Mouse (Mus musculus) embryo, embryonic 10.5 days (tissue): ENCODE results near the gene Pih1d2.
"Not testable (repeated sequence)": the region's sequence is repeated elsewhere in the genome, so short reads cannot be mapped to it uniquely, and the experiment has no call there.

Source experiments
- DNase-seq: peaks from one replicate; pipeline ENCODE4 v3.0.0-alpha.2; 2015; ENCODE audit warnings: low spot score

Pih1d2 gene

DNA sequence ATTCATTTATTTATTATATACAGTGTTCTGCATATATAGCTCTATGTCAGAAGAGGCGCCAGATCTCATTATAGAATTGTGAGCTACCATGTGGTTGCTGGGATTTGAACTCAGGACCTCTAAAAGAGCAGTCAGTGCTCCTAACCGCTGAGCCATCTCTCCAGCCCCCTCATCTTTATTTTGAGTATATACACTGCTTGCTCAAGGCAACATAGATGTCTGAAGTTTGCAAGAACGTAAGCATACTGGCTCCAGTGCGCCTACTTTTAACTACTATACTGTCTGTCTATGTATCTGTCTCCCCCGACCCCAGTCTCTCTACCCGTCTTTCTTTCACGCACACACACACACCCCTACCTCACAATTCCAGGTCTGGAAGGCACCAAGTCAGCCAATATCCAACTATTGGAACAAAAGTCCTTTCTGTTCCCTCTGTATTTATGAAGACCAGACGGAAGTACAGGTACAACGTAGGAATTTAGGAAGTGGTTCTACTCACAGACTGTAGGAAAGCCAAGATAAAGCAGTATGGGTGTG lies 741 bp downstream of the Pih1d2 start:
- no peak for DNase-seq

DNA sequence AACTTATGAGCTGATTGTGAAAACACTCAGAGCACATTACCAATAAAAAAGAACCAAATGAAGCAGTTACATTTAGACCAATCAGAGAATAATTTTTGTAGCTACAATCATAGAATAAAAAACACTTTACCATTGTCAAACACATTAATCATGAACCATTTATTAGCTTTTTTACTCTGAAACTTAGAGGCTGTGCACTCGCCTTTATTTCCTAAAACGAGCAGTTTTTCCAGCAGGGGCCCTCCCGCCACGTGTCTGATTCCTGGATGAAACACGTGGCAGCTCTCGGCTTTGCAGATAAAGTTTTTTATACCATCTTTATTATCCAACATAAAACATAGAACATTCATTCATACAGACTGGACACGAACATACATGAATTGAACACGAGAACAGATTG lies 13.8 kb downstream of the Pih1d2 start:
- not testable (repeated sequence) for DNase-seq

DNA sequence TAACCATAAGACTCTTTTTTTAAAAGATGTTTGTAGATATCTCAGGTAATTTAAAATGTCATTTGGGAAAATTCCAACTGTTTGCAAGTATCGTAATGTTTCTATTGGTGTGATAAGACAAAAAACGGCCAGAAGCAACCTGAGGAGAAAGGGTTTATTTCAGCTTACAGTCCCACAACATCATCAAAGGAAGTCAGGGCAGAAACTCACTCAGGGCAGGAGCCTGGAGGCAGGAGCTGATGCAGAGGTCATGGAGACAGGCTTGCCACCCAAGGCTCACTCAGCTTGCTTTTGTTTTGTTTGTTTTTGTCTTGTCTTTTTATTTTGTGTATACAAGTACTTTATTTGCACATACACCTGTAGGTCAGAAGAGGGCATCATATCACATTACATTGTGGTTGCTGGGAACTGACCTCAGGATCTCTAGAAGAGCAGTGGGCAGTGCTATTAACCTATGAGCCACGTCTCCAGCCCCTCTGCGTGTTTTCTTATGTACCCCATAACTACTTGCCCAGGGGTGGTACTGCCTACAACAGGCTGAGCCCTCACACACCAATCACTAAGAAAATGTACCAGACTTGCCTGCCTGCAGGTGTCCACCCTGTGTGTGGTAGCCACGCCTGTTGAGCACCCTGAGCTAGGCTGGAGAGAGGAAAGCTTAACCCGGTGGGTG lies 15.0 kb downstream of the Pih1d2 start:
- no peak for DNase-seq

DNA sequence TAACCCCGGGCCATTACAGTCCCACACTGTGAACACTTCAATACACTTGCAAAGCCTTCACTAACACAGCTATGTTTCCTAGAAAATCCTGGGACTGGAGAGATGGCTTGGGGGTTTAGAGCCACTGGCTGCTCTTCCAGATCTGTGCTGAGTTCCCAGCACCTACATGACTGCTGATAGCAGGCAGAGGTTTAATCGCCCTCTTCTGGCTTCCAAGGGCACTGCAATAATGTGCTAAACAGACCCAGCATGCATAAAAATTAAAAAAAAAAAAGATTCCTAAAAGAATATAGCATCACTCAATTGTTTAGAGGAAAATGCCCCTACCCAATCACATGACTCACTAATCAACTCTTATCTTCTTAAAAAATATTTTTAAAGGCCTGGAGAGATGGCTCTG lies 15.9 kb downstream of the Pih1d2 start:
- DNase-seq, result peak; percentile 38

DNA sequence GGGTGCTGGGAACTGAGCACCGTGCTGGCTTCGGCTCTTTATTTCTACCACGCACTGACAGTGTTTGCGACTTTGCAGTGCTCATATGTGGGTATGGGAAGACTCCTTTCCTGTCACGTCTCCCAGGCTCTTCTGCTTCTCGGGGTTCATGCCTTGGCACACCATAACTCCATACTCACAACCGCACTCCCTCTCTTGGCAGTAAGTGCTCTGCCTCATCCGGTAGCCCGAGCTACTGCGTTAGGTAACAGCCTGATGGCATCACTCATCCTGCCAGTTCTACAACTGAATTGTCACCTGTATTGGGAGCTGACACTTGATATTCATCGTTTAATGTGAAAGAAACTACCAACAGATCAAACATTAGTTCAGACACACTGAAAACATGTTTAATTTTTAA lies 17.1 kb downstream of the Pih1d2 start:
- DNase-seq, result no peak

DNA sequence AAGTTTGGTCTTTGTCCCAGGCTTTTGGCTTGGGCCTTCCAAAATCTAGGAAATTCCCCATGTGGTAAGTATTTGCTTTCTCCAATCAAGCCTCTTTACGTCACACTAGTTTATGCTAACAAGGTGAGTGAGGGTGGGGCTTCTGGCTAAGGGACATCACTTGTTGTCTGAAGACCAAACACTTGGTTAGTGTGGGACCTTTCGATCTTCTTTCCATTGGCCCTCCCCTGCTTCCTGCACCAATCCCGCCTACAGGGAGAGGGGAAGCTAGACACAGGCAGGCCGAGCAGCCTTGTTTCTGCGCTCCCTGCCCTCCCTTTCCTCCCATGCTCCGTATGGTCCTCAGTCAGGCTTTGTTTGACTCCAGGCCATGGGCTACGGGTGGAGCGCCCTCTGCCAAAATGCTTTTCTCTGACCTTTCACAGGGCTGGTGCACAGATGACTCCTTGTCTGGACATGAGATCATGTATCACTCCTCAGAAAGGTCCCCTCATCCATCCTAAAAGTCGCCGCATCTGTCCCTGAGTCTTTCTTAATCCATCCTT lies 29.8 kb downstream of the Pih1d2 start:
- no peak for DNase-seq

DNA sequence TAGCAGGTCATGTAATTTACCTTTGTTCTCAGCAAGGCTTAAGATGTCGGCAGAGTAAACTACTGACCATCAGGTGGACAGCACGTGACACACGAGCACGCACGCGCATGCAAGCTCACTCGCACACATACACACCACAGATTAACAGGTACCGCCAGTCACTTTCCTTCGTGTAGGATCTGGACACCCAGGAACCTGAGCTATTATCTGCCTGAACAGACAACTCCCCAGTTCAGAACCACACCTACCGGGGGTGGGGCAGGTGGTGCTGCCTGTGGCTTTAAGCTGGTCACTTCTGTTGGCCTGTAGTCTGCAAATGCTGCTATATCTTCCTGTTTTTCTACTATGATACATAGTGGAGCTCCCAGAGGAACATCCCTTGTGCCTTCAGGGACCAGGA lies 33.4 kb downstream of the Pih1d2 start:
- DNase-seq, result no peak

DNA sequence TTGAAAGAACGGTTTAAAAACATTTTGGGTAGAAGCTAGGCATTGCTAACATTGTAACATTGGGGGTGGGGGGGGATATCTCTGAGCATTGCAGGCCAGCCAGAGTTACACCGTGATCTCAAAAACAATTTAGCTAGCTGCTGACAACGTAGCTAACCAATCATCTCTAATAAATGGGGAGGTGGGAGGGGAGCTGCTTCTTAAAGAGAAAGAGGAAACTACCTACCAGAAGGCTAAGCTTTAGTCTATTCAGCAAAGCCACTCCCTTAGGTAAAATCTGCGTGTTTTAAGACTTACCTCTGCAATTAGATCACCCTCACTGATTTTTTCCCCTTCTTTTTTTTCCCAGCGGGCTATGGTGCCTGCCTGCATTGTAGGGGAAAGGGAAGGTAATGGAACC lies 41.3 kb downstream of the Pih1d2 start:
- DNase-seq, result peak; percentile 7

DNA sequence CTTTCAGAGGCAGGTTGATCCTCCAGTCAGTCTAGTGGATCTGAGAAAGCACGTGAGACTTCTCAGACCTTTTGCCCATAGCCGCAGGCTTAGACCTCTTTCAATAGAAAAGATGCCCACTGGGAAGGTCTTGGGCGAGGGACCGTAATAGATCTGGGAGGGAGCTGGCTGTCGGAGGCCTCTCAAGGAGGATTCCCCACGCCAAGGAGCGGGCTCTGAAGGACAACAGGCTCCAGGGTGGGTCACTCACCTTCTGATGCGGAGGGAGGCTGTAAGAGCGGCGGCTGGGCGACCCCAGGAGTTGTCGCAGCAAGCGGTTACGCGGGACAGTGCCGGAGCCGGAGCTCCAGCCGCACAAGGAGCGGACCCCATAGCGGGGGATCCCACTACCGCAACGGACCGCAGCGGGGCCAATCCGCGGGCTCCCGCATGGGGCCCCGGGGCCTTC lies 41.8 kb downstream of the Pih1d2 start:
- DNase-seq, result peak; percentile 47

DNA sequence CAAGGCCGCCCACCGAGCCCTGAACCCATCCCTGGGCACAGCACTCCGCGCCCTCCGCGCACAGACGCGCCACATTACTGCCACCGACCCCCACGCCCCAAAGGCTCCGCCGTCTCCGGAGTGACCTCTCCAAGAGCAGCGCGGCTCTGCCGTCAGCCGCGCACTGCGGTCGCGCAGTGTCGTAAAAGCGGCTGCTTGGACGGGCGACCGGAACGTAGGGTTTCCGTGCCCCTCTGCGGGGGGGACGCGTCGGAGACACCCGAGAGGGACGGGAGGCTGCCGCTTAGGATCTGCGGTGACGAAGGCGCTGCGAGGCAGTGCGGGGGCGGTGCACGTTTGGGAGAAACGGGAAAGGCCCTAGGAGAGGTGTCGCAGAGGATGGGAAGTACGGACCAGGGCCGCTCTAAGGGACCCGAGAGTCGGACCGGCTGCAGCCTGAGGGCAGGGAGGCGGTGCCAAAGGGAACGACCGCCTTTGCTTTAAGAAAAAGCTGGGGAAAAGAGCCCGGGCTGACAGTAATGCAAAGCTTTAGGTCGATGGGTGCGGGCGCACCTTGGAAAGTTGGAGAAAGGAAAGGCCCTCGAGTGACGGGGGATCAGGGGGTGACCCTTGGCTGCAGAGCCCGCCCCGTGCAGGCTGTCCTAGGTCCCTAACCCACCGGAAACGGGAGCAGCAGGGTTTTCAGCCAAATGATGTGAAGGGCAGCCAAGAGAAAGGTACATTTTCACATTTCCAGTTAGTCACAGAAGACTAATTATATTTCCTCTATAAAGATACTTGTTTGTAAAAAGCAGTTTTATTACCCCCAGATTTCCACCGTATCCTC lies 42.5 kb downstream of the Pih1d2 start, which contains the start of gene Dlat:
TSS of gene Dlat (minus strand) at position 389 of the 826 bp plus-strand sequence.
- peak; percentile 92 for DNase-seq

DNA sequence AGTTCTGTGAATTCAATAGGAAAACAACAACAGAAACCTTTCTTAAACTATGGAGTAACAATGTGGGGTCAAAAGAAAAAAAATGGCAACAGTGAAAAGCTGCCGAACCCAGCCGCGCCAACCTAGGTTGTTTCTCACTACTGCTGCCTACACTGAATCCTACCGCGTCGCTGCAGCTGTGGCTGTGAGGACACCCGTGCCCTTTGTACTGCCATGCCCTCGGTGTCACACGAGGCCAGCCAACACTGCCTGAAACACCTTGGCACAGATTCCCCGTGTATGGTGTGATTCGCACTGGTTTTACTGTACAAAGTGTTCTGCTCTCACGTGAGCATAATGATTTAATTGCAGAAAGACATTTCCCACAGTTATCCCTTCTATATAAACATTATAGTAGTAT lies 43.3 kb downstream of the Pih1d2 start:
- peak; percentile 47 for DNase-seq

DNA sequence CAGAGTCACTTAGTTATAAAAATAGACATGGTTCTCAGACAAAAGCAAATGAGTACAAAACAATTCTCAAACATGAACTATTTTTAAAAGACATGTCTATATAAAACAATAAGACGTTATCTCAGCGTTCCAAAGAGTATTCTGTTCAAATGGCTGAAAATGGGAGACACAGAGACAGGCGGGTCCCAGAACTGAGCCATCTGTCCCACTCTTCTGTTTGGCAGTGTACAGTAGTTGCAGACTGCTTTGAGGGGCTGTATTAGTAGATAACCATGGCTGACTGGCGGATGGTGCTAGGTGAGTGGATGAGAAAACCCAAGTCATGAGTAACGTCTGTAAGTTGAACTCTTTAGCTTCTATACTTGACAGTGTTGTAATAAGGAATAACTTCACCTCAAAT lies 47.7 kb downstream of the Pih1d2 start:
- no peak for DNase-seq

DNA sequence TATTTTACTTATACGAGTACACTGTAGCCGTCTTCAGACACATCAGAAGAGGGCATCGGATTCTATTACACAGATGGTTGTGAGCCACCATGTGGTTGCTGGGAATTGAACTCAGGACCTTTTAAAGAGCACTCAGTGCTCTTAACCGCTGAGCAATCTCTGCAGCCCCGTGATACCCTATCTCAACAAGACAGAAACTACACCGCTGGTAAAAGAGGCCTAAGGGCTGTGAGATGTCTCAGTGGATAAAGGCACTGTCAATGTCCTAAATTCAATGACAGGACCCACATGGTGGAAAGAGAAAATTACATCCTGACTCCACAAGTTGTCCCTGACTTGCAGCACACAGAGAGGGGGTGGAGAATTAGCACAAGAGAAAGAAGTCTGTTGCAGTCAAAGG lies 49.3 kb downstream of the Pih1d2 start:
- DNase-seq, result no peak

DNA sequence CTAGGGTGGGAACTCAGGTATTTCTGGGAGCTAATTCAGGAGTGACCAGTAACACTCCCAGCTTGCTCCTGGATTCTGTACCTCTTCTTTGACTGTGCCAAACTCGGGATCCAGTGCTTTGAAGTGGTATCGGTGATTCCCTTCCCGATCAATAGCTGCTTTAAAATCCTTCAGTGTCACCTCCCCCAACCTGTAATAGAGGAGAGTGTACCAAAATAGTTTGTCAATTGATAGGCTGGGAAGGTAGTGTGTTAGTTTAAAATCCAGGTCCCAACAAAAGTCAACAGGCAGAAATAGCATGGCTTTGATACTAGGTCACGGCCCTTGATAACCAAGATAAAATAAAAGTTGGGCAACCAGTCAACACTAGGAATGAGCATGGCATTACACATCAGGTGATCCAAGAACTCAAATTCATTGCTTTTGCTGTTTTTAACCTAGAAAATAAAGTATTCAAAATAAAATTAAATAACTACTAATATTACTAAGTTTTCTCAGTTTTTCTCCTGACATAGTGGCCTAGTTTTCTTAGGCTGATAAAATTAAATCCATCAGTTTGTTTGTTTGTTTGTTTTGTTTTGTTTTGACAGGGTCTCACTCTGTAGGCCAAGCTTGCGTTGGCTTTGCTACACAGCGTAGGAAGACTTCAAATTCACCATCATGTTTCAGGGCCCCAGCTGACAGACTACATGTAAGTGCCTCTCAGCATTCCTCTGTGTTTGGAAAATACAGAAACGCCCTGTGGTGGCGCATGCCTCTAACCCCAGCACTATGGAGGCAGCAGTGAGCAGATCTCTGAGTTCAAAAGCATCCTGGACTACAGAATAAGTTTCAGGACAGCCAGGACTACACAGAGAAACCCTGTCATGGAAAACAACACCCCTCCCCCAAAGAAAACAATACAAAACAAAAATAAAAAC lies 50.7 kb downstream of the Pih1d2 start:
- DNase-seq, result no peak

DNA sequence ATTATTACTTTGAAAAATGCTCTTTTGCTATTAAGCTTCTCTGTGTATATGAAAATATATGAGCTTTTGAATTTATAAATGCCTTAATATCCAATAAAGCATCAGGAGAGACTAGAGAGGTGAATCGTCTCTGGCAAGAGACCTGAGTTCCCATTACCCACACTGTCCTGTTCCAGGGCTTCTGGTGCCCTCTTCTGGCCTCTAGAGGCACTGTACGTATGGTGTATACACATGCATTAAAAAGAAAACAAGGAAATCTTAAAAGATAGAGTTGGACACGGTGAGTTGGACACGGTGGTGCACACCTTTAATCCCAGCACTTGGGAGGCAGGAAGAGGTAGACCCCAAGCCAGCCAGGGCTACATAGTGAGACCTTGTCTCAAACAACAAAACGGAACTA lies 53.6 kb downstream of the Pih1d2 start:
- DNase-seq, result peak; percentile 74
